Mouse (Mus musculus) CH12.LX (cell line): ENCODE measurements around the gene Fgfr2. TPM values are rescaled to one million over a fixed set of nuclear protein-coding genes. Genes with fewer than 3 reads are reported as not detected.
A peak's percentile ranks its signal among the peaks of the same experiment; 100 is the strongest.

Experiments
- DNase-seq: peaks from one replicate; pipeline ENCODE4 v3.0.0-alpha.2; 2013; ENCODE audit errors: extremely low read depth
- H3K27ac ChIP-seq: 2 replicates; pipeline ENCODE4 v1.5.1; 2012; ENCODE audit warnings: low read depth, mild to moderate bottlenecking, control low read depth, moderate library complexity; ENCODE audit not compliant: insufficient read depth
- H3K27me3 ChIP-seq: replicated peaks from 2 replicates; pipeline ENCODE3; 2012; ENCODE audit warnings: inconsistent platforms
- H3K36me3 ChIP-seq, 2 experiments: replicated peaks in 1 of 2; 2 replicates each; pipeline versions ENCODE3 to v1.6.1; 2012; ENCODE audit warnings: inconsistent platforms in 1 of 2, low read length in 1 of 2, mild to moderate bottlenecking in 1 of 2, mixed read lengths in 1 of 2, moderate library complexity in 1 of 2; ENCODE audit not compliant: control insufficient read depth in 1 of 2, insufficient read depth in 1 of 2
- H3K4me1 ChIP-seq, 2 experiments: 2 replicates each; pipeline ENCODE4 v1.6.1; 2012; ENCODE audit warnings: inconsistent platforms in 1 of 2, moderate library complexity in 1 of 2; ENCODE audit not compliant: insufficient read depth in 2 of 2, control insufficient read depth in 1 of 2
- H3K4me2 ChIP-seq: 2 replicates; pipeline ENCODE4 v1.6.1; 2012; ENCODE audit warnings: low read depth, mild to moderate bottlenecking, control low read depth; ENCODE audit not compliant: poor library complexity, insufficient read depth, severe bottlenecking
- H3K4me3 ChIP-seq, 3 experiments: fragments of 150-350 bp in 1 of 3; sonication (generic) in 1 of 3; replicated peaks in 1 of 3; 2 replicates each; pipeline versions ENCODE3 to v1.5.1; 2011 to 2012; ENCODE audit warnings: low read depth in 2 of 3, low read length in 2 of 3, mild to moderate bottlenecking in 2 of 3, moderate library complexity in 2 of 3, control low read depth in 1 of 3, improper control_type of control experiment in 1 of 3, inconsistent platforms in 1 of 3, mixed read lengths in 1 of 3; ENCODE audit not compliant: poor library complexity in 1 of 3
- H3K79me2 ChIP-seq: replicated peaks from 2 replicates; pipeline ENCODE4 v1.6.1; 2012; ENCODE audit warnings: mild to moderate bottlenecking, moderate library complexity; ENCODE audit not compliant: control insufficient read depth, poor library complexity, insufficient read depth, severe bottlenecking; ENCODE audit errors: extremely low read depth
- H3K9ac ChIP-seq: 2 replicates; pipeline ENCODE4 v1.6.1; 2012; ENCODE audit warnings: low read depth, mild to moderate bottlenecking, control low read depth, moderate library complexity; ENCODE audit not compliant: insufficient read depth
- H3K9me3 ChIP-seq: replicated peaks from 2 replicates; pipeline ENCODE3; 2012; ENCODE audit warnings: low read length, inconsistent platforms, mixed read lengths
- CTCF ChIP-seq, 2 experiments: IDR thresholded peaks in 1 of 2; conservative IDR thresholded peaks in 1 of 2; 2 replicates each; pipeline ENCODE4 v1.5.1; 2011 to 2012; ENCODE audit warnings: low read depth in 2 of 2, low read length in 2 of 2, improper control_type of control experiment in 1 of 2, inconsistent platforms in 1 of 2, mild to moderate bottlenecking in 1 of 2, moderate library complexity in 1 of 2
- E2F4 ChIP-seq: IDR thresholded peaks from 2 replicates; pipeline ENCODE4 v1.6.1; 2011; ENCODE audit warnings: low read depth, low read length, improper control_type of control experiment; ENCODE audit not compliant: insufficient replicate concordance
- EP300 ChIP-seq: IDR thresholded peaks from 2 replicates; pipeline ENCODE4 v1.6.1; 2011; ENCODE audit warnings: low read length, improper control_type of control experiment
- GABPA ChIP-seq: IDR thresholded peaks from 2 replicates; pipeline ENCODE4 v1.6.1; 2012; ENCODE audit warnings: low read depth, low read length, improper control_type of control experiment, inconsistent platforms; ENCODE audit not compliant: insufficient replicate concordance
- JUND ChIP-seq: conservative IDR thresholded peaks from 2 replicates; pipeline ENCODE4 v1.6.1; 2011; ENCODE audit warnings: low read depth, low read length, improper control_type of control experiment
- MAZ ChIP-seq: IDR thresholded peaks from 2 replicates; pipeline ENCODE4 v1.6.1; 2012; ENCODE audit warnings: low read depth, mild to moderate bottlenecking, inconsistent platforms, low read length, improper control_type of control experiment, moderate library complexity
- NELFE ChIP-seq: IDR thresholded peaks from 2 replicates; pipeline ENCODE4 v1.6.1; 2011; ENCODE audit warnings: low read depth, low read length, improper control_type of control experiment
- RAD21 ChIP-seq: IDR thresholded peaks from 2 replicates; pipeline ENCODE4 v1.6.1; 2011; ENCODE audit warnings: low read depth, mild to moderate bottlenecking, low read length, improper control_type of control experiment, moderate library complexity
- RCOR1 ChIP-seq: conservative IDR thresholded peaks from 2 replicates; pipeline ENCODE4 v1.6.1; 2012; ENCODE audit warnings: low read depth, mild to moderate bottlenecking, inconsistent platforms, low read length, improper control_type of control experiment
- SIN3A ChIP-seq: IDR thresholded peaks from 2 replicates; pipeline ENCODE4 v1.6.1; 2012; ENCODE audit warnings: low read length, improper control_type of control experiment, inconsistent platforms
- SMC3 ChIP-seq: IDR thresholded peaks from 2 replicates; pipeline ENCODE4 v1.6.1; 2011; ENCODE audit warnings: low read depth, low read length, improper control_type of control experiment
- TCF12 ChIP-seq: IDR thresholded peaks from 2 replicates; pipeline ENCODE4 v1.6.1; 2014; ENCODE audit warnings: low read depth, mild to moderate bottlenecking, inconsistent platforms, low read length, improper control_type of control experiment
- USF1 ChIP-seq: IDR thresholded peaks from 2 replicates; pipeline ENCODE4 v1.6.1; 2014; ENCODE audit warnings: low read depth, mild to moderate bottlenecking, inconsistent platforms, low read length, improper control_type of control experiment
- ZC3H11A ChIP-seq: IDR thresholded peaks from 2 replicates; pipeline ENCODE4 v1.6.1; 2012; ENCODE audit warnings: low read depth, mild to moderate bottlenecking, inconsistent platforms, low read length, improper control_type of control experiment
- ZNF384 ChIP-seq: IDR thresholded peaks from 2 replicates; pipeline ENCODE4 v1.6.1; 2012; ENCODE audit warnings: low read depth, low read length, improper control_type of control experiment, inconsistent platforms
- dilution Hi-C: fragments of 300-500 bp; cut with MboI; formaldehyde crosslinking; loops from 2 replicates; pipeline ENCODE4 v1.14.3; 2020; ENCODE audit warnings: low sequenced_read_pairs; ENCODE audit not compliant: extremely low pct_unique_long_range_greater_than_20kb, extremely low pct_ligation_motif_present
- in situ Hi-C: fragments of 300-500 bp; cut with MboI; formaldehyde crosslinking; loops from 3 replicates; pipeline ENCODE4 v1.14.3; 2019; ENCODE audit warnings: low sequenced_read_pairs, low pct_ligation_motif_present, low pct_unique_long_range_greater_than_20kb, mixed read lengths
- polyA plus RNA-seq: library from polyadenylated mRNA; unstranded; fragments of >175 nt; gene quantifications from 2 replicates; pipeline ENCODE4 v1.2.1, GENCODE M21; 2012; ENCODE audit warnings: low read depth; ENCODE audit not compliant: insufficient read length
- total RNA-seq, 2 experiments: library from RNA; depleted of rRNA; stranded (reverse); fragments of 300-350 nt in 1 of 2; fragments of >200 nt in 1 of 2; gene quantifications; 2 replicates each; pipeline ENCODE4 v1.2.3; 2012 to 2014

Fgfr2 gene
- total and polyA plus RNA-seq, 3 experiments, result not detected

DNA sequence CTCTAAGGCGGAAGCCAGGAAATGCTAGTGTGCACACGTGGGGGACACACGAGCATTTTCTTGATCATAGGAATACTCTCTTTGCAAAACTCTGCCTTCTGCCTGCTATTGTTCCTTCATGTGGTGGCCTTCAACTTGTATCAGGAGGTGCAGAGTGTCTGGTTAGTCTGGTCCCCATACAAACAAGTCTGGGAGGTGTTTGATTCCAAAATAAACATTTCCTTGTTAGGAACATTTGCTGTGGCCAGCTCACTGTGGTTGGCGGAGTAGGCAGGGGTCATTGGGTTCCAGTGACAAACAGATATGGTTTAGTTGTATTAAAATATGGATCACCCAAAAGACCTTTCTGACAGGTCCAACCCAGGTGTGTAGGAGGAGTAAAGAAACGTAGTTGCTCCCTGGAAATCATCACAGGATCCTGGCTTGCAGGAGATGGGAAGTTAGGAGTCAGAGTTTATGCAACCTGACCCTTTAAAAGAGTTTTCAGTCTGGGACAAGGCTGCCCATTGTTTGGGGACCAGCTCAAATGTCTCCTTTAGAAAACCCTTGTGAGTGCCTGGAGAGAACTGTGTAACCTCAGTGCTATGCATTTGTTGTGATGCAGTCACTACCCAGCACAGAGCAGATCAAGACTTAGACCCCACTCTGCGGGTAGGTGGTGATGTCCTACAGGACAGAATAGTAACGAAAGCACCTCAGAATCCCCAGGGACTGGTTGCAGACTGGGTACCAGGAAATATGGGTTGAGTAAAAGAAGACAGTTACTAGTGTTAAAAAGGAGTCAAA is 235.9 kb downstream of the Fgfr2 start:
- no peak overlapping the region for H3K4me2 ChIP-seq
- H3K27ac ChIP-seq, result no peak overlapping the region
- in situ Hi-C loops, result no loop called here
- no peaks in the 10 kb centered on the region for H3K79me2 ChIP-seq
- H3K4me3 ChIP-seq, result no peak overlapping the region
- H3K9ac ChIP-seq, result no peak overlapping the region
- H3K36me3 ChIP-seq, result peaks cover 29 to 35% of the 10 kb centered on the region in 2 experiments
- DNase-seq, result peak; percentile 7
- dilution Hi-C loops, result no loop called here
- no peaks in the 10 kb centered on the region for H3K9me3 ChIP-seq
- TF ChIP-seq USF1, result no peak
- no peak for TF ChIP-seq ZC3H11A
- no peak for TF ChIP-seq SIN3A
- TF ChIP-seq MAZ, result no peak
- no peak for TF ChIP-seq E2F4
- no peak for TF ChIP-seq RAD21
- TF ChIP-seq TCF12, result no peak
- no peak for TF ChIP-seq EP300
- no peak for TF ChIP-seq NELFE
- peaks cover 0 to 8% of the 10 kb centered on the region in 2 experiments; a peak in 2 of 4 replicates for H3K4me1 ChIP-seq
- no peaks in the 10 kb centered on the region for H3K27me3 ChIP-seq

DNA sequence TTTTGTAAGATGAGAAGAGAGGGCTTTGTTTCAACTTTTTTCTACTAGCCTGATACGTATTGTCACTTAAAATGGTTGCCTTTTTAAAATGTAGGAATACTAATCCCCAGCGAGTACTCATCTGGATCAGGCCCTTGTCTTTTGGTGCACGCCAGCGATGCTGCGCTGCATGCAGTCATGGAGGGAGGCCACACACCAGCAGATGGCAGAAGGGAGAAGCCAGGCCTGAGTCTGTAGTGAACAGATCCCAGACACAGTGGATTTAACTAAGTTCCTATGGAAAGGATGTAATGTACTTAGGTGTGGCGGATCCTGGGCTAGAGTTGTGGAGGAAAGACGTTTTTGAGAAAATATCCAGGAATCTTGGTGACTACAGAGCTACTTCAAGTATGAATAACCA is 239.1 kb downstream of the Fgfr2 start:
- H3K36me3 ChIP-seq, result peaks cover 55 to 64% of the 10 kb centered on the region in 2 experiments

DNA sequence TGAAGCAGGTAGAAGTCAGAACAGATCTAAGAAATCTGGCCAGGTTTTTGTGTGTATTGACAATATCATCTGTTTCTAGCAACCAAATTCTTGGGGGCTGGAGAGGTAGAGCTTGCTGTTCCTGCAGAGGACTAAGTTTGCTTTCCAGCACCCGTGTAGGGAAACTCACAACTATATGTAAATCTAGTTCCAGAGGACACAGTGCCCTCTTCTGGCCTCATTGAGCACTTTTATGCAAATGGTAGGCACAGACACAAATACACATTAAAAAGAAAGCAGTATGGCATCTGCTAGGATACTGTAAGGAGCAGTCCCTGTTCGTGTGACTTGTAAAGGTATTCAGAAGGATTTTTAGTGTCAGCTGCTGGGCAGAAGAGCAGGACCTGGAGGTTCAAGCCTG is 240.8 kb downstream of the Fgfr2 start:
- no peak overlapping the region for H3K27ac ChIP-seq
- no peaks in the 10 kb centered on the region for H3K27me3 ChIP-seq
- H3K79me2 ChIP-seq, result no peaks in the 10 kb centered on the region
- no peak overlapping the region for H3K9ac ChIP-seq
- H3K4me2 ChIP-seq, result no peak overlapping the region
- peaks cover 0 to 3% of the 10 kb centered on the region in 2 experiments; a peak in 2 of 4 replicates for H3K4me1 ChIP-seq
- no peak for TF ChIP-seq GABPA
- no peak for TF ChIP-seq ZNF384
- peak in 1 of 2 experiments; percentile 64; a peak in 2 of 4 replicates for TF ChIP-seq CTCF (conservative IDR thresholded peaks at IDR 0.05 in 1 of 2, IDR thresholded peaks at IDR 0.05 in 1 of 2; ENCODE audit: low read depth in 2 of 2, low read length in 2 of 2)
- no peak for TF ChIP-seq JUND
- TF ChIP-seq SMC3, result peak; percentile 34; the same call in 1 of the 2 replicates
- TF ChIP-seq RAD21, result peak; percentile 51
- peak; percentile 48 for DNase-seq
- in situ Hi-C loops (no loop called here), dilution Hi-C loops (no loop called here)
- peaks cover 69 to 80% of the 10 kb centered on the region in 2 experiments for H3K36me3 ChIP-seq
- no peaks in the 10 kb centered on the region for H3K9me3 ChIP-seq
- H3K4me3 ChIP-seq, result no peak overlapping the region

More for the DNA sequence above, 239.1 kb downstream of the Fgfr2 start:
- H3K27ac ChIP-seq, result no peak overlapping the region
- dilution Hi-C loops (no loop called here), in situ Hi-C loops (no loop called here)
- no peaks in the 10 kb centered on the region for H3K9me3 ChIP-seq
- no peaks in the 10 kb centered on the region for H3K27me3 ChIP-seq
- H3K4me2 ChIP-seq, result no peak overlapping the region
- H3K4me3 ChIP-seq, result no peak overlapping the region
- no peak overlapping the region for H3K9ac ChIP-seq
- DNase-seq, result no peak
- no peaks in the 10 kb centered on the region for H3K79me2 ChIP-seq
- TF ChIP-seq RCOR1, result no peak
- TF ChIP-seq CTCF (conservative IDR thresholded peaks at IDR 0.05 in 1 of 2, IDR thresholded peaks at IDR 0.05 in 1 of 2; ENCODE audit: low read depth in 2 of 2, low read length in 2 of 2), result peak in 1 of 2 experiments; percentile 28; a peak in 2 of 4 replicates
- TF ChIP-seq, all 38 proteins: peak for 1
- H3K4me1 ChIP-seq, result peaks cover 0 to 8% of the 10 kb centered on the region in 2 experiments; a peak in 2 of 4 replicates
